Mouse (Mus musculus) E14TG2a.4 (cell line): ENCODE results near the gene Has1.
"Not testable (repeated sequence)": the region's sequence is repeated elsewhere in the genome, so short reads cannot be mapped to it uniquely, and the experiment has no call there.

ENCODE experiments used
- H3K27me3 ChIP-seq: 2 replicates; pipeline ENCODE4 v1.6.1; 2014; ENCODE audit warnings: low read length, control low read depth; ENCODE audit not compliant: insufficient read depth
- H3K36me3 ChIP-seq: 2 replicates; pipeline ENCODE4 v1.6.1; 2014; ENCODE audit warnings: low read length, control low read depth; ENCODE audit not compliant: insufficient read depth
- H3K4me1 ChIP-seq: replicated peaks from 2 replicates; pipeline ENCODE4 v1.6.1; 2014; ENCODE audit warnings: low read depth, low read length, control low read depth
- H3K4me3 ChIP-seq: replicated peaks from 2 replicates; pipeline ENCODE4 v1.5.1; 2014; ENCODE audit warnings: mild to moderate bottlenecking, low read length
- H3K9me3 ChIP-seq: 2 replicates; pipeline ENCODE4 v1.6.1; 2014; ENCODE audit warnings: low read length, control low read depth
- CTCF ChIP-seq: conservative IDR thresholded peaks from 2 replicates; pipeline ENCODE4 v1.5.1; 2014; ENCODE audit warnings: low read length
- NANOG ChIP-seq: IDR thresholded peaks from 2 replicates; pipeline ENCODE4 v1.6.1; 2014; ENCODE audit warnings: borderline replicate concordance, low read length, mixed read lengths
- POU5F1 ChIP-seq: IDR thresholded peaks from 2 replicates; pipeline ENCODE4 v1.6.1; 2014; ENCODE audit warnings: low read length, borderline replicate concordance

Gene Has1

DNA sequence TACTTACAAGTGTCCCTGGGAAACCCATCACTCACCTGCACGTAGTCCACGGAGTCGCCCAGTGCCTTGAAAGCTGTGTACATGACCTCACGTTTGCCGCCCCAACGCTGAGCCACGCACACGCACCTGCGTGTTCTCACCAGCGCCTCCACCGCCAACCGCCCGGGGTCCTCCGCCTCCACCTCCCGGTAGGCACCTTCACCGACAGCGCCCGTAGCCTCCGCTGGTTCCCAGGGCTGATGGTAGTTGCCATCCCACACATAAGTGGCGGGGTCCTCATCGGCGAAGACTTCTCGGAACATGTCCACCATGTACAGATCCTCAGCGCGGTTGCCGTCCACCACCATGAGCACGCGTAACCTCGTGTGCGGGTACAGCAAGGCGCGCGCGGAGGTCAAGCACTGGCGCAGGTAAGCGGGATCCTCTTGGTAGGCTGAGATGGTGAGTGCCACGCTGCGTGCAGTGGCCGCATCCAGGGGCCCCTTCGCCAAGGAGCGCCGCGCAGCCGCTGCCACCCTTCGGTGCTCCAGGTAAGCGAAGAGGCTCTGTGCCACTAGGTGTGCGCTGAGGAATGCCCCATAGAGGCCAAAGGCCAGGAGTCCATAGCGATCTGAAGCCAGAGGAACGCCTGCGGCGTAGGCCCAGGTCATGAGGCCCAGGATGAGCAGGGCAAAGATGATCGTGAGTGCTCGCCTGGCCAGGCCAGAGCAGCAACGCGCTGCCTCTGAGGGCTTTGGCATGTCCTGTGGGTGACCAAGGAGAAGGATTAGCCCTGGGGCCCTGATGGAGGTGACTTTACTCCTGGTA is 4.9 kb downstream of the Has1 start:
- Histone ChIP-seq H3K4me3 (peak overlapping the region; percentile 80), H3K4me1 (peaks cover 24% of the 10 kb centered on the region), H3K9me3 (no peaks in the 10 kb centered on the region), H3K36me3 (no peaks in the 10 kb centered on the region), H3K27me3 (peaks cover 57% of the 10 kb centered on the region)
- no peak for TF ChIP-seq NANOG
- TF ChIP-seq POU5F1 = no peak
- no peak for TF ChIP-seq CTCF

DNA sequence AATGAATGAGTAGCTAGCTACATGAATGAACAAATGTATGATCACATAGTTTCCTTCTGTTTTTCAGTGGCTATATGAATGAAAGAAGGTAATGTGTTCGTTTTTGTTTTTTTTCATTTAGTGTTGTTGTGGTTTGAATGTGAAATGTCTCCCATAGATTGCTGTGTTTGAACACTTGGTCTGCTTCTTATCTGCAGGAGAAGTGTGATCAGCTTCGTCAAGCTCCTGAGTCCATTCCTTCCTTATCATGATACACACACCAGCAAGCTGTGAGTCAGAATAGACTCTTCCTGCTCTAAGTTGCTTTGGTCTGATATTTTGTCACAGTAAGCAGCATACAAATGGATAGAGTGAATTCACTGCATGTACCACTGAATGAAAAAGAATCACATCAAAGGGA is 6.0 kb downstream of the Has1 start:
- peaks cover 30% of the 10 kb centered on the region for H3K4me1 ChIP-seq
- H3K9me3 ChIP-seq = no peaks in the 10 kb centered on the region
- no peaks in the 10 kb centered on the region for H3K36me3 ChIP-seq
- peaks cover 60% of the 10 kb centered on the region for H3K27me3 ChIP-seq
- H3K4me3 ChIP-seq = no peak overlapping the region
- TF ChIP-seq POU5F1 = no peak
- no peak for TF ChIP-seq NANOG
- TF ChIP-seq CTCF = no peak

DNA sequence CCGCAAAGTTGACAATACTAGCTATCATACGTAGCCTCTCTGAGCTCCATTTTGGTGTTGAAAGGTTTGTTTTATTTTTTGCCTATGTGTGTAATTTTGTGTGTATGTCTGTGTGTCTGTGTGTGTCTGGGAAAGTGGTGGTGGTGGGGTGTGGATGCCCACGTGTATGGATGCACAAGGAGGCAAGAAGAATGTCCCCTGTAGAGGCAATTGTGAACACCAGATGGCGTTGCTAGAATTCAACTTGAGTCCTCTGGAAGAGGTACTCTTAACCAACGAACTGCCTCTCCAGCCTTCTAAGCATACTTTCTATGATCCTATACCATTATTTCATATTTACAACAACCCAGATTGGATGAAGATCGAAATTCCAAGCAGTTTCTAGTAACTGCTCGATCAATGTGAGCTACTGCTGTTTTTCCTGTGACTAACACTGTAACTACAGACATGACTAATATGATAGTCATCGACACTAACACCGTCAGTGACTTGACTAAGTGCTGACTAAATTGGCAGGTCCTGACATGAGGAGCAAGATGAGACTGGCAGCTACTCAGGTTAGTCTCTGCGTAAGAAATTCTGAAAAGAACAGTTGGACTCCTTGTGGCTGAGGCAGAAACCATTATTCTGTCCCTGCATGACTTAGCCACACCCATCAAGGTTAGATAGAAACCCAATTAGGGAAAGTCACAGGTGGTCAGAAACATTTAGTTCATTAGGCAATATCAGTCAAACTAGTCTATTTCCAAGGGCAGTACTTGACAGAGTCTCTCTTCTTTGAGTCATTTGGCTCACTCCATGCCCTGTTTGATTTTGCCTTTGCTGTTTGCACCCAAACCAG is 9.6 kb downstream of the Has1 start:
- TF ChIP-seq POU5F1 = no peak
- peak; percentile 83 for TF ChIP-seq NANOG
- no peak; the same call in 1 of the 2 replicates for TF ChIP-seq CTCF
- Histone ChIP-seq H3K27me3 (peaks cover 49% of the 10 kb centered on the region), H3K36me3 (peaks cover 21% of the 10 kb centered on the region), H3K4me1 (peaks cover 35% of the 10 kb centered on the region), H3K9me3 (no peaks in the 10 kb centered on the region), H3K4me3 (no peak overlapping the region)

DNA sequence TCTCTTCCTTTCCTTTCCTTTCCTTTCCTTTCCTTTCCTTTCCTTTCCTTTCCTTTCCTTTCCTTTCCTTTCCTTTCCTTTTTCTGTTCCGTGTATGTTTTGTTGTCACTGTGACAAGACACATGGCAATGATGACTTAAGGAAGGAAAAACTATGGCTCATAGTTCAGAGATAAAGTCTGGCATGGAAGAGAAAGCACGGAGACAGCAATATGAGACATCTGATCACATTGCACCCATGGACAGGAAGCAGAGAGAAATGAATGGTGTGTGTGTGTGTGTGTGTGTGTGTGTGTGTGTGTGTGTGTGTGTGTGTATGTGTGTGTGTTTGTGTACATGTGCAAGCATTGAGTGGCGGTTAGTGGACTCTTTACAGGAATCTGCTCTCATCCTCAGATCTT is 10.4 kb downstream of the Has1 start:
- H3K36me3 ChIP-seq = peaks cover 29% of the 10 kb centered on the region
- H3K4me3 ChIP-seq, H3K9me3 ChIP-seq: not testable (repeated sequence)
- peaks cover 32% of the 10 kb centered on the region for H3K4me1 ChIP-seq
- peaks cover 41% of the 10 kb centered on the region for H3K27me3 ChIP-seq

DNA sequence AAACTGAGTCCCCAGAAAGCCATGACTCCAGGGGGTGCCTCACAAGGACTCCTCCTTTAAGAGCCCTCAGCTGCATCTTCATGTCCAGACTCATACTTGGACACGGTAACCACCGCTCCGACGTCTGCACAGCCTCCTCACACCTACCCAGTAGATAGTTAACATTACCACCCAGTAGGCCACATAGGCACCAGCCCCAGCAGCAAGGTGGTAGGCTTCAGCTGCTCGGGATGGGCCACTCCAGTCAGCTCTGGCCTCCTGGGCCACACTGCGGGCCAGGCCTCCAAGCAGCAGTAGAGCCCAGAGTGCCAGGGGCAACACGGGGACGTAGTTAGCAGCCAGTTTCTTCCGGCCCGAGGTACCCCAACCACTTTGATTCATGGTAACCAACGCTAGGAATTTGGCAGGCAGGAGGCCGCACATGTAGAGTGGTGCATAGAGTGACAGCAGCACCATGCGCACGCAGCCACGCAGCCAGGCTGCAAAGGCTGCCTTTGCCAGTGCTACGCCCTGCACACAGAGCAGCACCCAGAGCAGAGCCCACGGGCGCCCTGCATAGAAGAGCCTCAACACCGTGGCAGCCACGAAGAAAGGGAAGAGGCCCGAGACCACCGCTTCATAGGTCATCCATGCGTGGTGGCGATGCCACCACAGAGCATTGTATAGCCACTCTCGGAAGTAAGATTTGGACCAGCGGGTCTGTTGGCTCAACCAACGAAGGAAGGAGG is 11.3 kb downstream of the Has1 start:
- H3K4me3 ChIP-seq = peak overlapping the region; percentile 70
- H3K4me1 ChIP-seq = peaks cover 41% of the 10 kb centered on the region
- TF ChIP-seq NANOG (no peak), POU5F1 (no peak), CTCF (no peak)
- H3K9me3 ChIP-seq = no peaks in the 10 kb centered on the region
- peaks cover 34% of the 10 kb centered on the region for H3K27me3 ChIP-seq
- peaks cover 33% of the 10 kb centered on the region for H3K36me3 ChIP-seq

DNA sequence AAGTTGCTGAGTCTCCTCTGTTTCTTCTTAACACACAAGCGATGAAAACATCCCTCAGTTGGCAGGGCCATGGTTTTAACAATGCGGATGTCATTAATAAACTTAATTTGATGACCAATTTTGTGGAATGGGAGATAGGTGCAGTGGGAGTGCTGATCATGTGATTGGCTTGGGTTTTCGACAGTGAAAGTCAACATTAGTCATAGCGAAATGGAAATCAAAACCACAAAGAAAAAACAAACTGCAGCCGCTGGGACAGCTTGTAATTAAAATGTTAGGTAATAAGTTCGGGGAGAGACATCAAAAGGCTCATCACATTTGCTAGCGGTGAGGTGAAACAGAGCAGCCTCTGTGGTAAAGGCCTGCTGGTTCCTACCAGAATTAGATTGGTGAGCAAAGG is 14.2 kb downstream of the Has1 start:
- peaks cover 43% of the 10 kb centered on the region for H3K36me3 ChIP-seq
- no peak for TF ChIP-seq NANOG
- no peak for TF ChIP-seq CTCF
- TF ChIP-seq POU5F1 = no peak
- H3K4me3 ChIP-seq = no peak overlapping the region
- H3K27me3 ChIP-seq = peaks cover 11% of the 10 kb centered on the region
- H3K9me3 ChIP-seq = no peaks in the 10 kb centered on the region
- peaks cover 56% of the 10 kb centered on the region for H3K4me1 ChIP-seq

DNA sequence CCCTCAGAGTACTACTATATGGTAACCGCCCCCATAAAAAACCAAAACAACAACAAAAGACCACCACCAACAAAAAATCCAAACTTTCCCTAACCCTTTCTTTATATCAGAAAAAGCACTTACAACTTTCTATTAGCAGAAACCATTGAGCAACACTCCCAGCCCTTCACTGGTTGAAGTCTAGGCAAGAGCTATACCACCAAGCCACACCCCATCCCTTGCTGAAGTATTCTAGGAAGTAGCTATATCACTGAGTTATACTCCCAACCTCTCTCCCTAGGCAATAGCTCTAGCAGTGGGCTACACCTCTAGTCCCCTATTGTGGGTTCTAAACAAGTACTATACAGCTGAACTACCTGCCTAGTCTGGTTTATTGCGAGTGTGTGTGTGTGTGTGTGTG is 15.7 kb downstream of the Has1 start:
- peaks cover 51% of the 10 kb centered on the region for H3K36me3 ChIP-seq
- H3K9me3 ChIP-seq = no peaks in the 10 kb centered on the region
- H3K4me1 ChIP-seq = peaks cover 61% of the 10 kb centered on the region
- H3K4me3 ChIP-seq = peak overlapping the region; percentile 80
- TF ChIP-seq NANOG = no peak
- no peak for TF ChIP-seq POU5F1
- TF ChIP-seq CTCF = no peak
- H3K27me3 ChIP-seq = peaks cover 7% of the 10 kb centered on the region
